Mouse (Mus musculus) lung, adult 18-20 months (tissue): ENCODE measurements around the gene March9.

Source experiments
- DNase-seq, 2 experiments: peaks; one replicate each; pipeline ENCODE4 v3.0.0; 2022; ENCODE audit warnings: mixed read lengths in 2 of 2

March9 gene

DNA sequence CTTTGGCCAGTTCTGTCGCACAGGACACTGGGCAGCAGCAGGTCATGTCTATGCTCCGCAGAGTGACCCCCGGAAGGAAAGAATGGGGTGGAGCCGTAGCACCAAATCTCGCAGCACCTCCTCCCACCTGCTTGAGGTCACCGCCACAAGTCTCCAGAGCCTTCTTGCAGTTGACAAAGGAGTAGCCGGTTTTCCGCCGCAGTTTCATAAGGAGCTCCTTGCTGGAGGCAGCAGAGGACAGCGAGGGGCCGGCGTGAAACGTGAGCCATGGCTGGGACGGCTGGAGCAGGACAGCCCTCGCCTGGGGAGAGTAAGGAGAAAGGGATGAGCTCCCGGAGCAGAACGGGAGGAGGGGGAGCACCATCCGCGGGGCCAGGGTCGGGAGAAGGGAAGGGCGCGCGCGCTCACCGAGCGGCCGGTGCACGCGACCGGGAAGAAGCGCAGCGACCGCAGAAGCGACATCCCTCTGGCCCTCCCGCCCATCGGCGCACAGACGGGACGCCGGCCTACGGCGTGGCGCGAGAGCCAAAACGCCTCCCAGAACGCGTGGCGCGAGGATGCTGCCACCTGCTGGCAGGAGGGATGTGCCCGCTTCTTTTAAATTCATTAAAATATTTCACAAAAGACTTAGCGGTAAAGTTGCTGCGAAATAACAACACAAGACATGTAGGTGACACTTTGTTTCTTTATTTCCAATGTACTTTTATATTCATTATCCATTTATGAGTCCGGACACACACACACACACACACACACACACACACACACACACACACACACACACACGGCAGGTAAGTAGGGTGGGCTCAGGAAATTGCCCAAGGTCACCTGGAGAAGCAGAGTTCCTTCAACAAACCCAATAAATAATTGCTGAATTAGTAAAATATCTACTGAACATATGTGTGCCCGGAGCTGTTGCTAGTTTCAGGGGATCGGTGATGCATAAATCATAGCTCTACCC lies 29.4 kb downstream of the March9 start, which contains the start of gene Tsfm:
Gene Tsfm (minus strand): TSS at position 505 of the 961 bp plus-strand sequence.
- peak; percentile 88 to 91 for DNase-seq

DNA sequence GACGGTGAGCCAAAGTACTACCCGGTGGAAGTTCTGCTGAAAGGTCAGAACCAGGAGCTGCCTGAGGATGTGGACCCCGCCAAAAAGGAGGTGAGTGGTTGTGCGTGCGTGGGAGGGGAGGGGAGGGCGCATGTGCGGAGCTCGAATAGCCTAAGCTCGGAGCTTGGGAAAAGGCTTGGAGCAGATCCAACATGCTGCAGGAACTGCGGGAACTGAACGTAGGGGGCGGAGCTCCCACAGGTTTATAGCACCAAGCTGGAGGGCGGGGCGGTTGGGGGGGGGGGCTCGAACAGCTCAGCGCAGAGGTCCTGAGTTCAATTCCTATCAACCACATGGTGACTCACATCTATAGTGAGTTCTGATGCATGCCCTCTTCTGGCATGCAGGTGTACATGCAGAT lies 41.6 kb downstream of the March9 start:
- no peak for DNase-seq

DNA sequence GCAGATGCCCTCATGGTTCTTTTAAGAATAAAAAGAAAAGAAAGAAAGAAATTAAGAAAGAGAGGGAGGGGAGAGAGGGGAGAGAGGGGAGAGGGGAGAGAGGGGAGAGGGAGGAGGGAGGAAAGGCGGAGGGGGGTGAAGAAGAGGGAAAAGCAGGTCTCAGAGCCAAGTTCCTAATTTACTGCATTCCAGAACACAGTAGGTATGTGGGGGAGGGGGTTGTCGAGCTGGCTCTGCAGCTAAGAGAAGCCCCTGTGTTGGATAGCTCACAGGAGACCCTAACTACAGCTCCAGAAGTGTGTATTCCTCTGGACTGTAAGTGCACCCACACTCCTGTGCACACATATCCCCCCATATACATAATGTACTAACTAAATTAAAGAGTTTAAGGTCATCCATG lies 42.9 kb downstream of the March9 start:
- no peak for DNase-seq

DNA sequence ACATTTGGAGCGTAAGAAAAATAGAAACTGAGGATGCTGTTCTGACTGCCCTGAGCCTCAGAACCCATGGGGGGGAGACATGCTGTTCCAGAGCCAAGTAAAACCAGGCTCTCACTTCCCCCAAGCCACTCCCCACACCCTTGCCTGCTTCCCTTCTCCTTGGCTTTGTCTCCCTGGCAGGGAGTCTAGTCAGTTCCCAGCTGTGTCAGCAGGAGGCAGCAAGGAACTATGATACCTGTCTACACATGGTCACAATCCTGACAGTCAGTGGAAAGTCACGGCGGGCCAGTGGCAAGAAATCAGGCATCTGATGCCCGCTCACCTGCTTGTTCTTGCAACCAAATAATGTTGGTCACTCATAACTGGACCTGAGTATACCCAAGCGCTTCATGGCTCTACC lies 43.5 kb downstream of the March9 start:
- DNase-seq = no peak
